Mouse (Mus musculus) monocyte, adult 59 days (primary cell): ENCODE results near the gene Gm49403. TPM values are rescaled to one million over a fixed set of nuclear protein-coding genes. Genes with fewer than 3 reads are reported as not detected.

Experiments
- total RNA-seq, 2 experiments: library from RNA; stranded (reverse); gene quantifications; one replicate each; pipeline ENCODE4 v1.2.4; 2023

The Gm49403 gene
- total RNA-seq = not detected

DNA sequence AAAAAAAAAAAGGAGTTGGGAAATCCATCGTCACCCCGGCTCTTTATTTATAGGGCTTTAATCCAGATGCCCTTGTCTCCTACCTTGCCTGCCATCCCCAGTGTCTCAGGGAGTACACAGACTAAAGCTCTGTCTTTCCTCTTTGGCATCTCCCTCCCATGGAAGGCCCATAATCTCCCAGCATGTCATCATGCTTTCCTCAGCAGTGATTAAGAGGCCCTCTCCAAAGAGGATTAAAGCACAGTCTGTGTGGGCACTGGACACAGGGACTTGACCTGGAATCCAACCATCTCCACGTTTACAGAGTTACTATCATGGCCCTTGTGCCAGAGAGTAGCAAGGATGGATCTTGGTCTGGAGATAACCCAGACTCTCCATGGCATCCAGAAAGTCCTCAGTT lies at the start of gene Gm49403, which contains the start of gene Lbhd1:
Gene Gm49403, plus strand, starts transcription at position 315 of the 400 bp plus-strand sequence.
Gene Lbhd1, plus strand, starts transcription at position 117 of the 400 bp plus-strand sequence.

DNA sequence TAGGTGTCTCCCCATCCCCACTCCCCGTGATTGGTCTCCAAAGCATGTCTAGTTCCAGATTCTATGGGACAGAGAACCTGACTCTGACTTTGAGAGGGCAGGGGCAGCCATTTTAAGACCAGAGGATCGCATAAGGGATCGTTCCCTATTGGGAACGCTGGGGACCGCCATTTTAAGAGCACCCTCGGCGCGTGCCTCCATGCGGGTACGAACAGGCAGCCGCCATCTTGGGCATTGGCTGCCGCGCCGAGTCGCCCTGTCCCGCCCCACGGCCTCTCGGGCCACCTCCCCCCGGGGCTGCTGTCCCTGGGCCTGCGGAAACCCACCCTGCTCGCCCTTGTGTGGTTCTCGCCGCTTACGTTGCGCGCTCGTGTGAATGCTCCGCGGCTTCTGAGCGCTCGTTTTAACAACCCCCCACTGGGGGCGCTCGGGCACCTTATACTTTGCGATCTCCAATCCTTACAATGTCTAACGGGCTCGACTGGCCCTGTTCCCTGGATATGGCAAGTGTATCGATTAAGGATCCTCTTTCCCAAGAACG lies 46.4 kb upstream of the Gm49403 start, which contains the start of gene Bscl2:
Gene Bscl2, plus strand, starts transcription at position 217 of the 541 bp plus-strand sequence.

DNA sequence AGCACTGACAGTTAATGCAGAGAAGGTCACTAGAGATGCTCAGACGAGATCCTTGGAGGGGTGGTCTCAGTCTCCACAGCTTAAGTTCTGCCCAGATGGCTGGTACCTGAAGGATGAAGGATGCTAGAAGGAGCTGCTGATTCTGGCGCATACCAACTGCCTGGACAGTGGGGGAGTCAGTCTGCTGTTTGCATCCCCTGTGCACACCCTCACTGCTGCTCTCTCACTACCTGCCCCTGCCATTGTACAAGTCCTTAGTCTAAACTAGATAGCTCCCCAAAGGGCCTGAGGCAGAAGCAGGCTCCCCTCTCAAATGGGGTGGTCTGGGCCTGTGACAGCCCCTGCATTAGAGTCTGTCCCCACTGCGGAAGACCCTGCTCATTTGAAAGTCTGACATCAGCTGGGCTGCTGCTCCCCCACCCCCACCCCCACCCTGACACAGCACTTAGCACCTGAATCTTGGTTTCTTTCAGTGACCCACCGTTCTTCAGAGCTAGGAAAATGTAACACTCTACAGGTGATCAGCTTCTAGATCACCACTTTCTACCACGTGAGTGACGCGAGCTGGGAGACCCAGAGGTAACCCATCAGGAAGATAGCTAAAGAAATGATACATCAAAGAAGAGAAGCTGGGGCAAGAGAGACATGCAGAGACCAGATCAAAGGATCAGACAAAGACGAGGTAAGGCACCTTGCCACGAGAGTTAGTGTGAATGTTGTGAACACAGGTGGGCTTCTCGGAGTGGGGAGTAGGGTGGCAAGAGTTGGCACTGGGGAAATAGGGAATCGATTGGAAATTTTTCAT lies 44.4 kb upstream of the Gm49403 start, which contains the start of gene Gng3:
Gene Gng3, minus strand, starts transcription at position 92 of the 805 bp plus-strand sequence.

GRCm38 (mm10) chr19:8850402-8850901 lies 33.3 kb upstream of the Gm49403 start, which contains the start of gene Lrrn4cl:
TSS of gene Lrrn4cl (plus strand) at chr19:8850768.

DNA sequence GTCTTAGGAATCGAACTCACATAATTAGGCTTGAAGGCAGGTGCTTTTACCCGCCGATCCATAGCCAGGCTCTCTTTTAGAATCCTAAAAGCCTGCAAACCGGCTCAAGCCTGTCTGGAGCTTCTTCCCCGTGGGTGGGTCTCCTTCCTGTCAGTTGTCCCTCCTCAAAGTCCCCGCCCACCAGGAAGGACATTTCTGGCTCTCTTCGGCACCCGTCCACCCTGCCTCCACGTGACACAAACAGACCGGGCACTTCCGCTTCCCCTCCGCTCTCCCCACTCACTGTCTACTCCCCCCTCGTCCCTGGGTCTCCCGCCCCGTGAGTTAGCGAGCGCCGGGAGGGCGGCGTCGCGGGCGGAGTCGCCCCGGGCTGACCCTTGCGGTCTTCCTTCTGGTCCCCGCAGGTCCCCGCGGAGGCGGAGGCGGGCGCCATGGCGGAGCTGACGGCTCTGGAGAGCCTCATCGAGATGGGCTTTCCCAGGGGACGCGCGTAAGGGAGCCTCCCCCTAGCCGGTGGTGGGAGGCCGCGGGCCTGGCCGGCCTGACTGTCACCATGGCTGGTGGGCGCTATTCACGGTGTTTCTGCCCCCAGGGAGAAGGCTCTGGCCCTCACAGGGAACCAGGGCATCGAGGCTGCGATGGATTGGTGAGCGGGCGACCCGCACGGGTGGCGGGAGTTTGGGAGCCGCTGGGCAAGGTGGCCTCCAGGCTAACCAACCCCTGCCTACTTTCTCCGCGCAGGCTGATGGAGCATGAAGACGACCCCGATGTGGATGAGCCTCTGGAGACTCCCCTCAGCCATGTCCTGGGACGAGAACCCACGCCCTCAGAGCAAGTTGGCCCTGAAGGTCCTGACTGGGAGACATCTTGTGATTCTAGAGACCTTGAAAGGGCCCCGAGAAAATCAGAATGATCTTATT lies 12.2 kb upstream of the Gm49403 start, which contains the start of gene Ubxn1:
Gene Ubxn1, plus strand, starts transcription at position 230 of the 920 bp plus-strand sequence.

GRCm38 (mm10) chr19:8880311-8881033 lies 3.3 kb upstream of the Gm49403 start, which contains the start of gene Uqcc3:
TSS of gene Uqcc3 (minus strand) at chr19:8880923.

DNA sequence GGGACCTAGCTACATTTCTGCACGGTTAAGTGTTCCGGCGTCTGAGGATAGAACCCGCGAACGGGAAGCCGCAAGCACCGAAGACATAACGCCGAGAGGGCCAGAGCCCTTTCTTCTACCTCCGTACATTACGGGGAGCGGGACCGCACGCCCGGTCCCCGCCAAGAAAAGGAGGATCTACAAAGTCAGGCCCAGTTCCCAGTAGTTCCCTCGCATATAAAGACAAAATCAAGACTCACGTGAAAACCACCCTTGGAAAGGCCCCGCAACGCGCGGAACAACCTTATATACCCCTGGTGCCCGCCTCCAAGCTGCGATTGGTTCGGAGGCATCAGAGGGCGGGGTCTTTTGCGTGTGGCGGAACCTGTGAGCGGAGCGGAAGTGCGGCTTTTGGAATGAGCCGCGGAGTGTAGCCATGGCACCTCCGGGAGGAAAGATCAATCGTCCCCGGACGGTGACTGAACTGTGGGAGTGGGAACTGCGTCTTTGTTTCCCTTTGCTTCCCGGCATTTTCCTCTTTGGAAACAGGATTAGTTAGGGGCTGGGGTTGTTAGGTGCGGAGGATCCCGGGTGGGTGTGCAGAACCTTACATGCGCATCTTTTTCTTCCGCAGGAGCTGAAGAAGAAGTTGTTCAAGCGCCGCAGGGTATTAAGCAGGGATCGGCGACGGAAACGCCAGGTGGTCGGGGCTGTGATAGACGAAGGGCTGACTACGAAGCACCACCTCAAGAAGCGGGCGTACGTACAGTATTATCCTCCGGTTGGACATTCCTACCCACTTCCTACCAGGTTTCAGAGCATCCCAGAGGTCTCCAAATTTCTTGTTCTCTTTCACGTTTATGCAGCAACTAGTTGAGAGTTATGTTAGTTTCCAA lies 5.0 kb downstream of the Gm49403 start, which contains the start of the genes 1810009A15Rik and Gm49416:
Gene 1810009A15Rik, plus strand, starts transcription at position 343 of the 875 bp plus-strand sequence.
Gene Gm49416, plus strand, starts transcription at position 416 of the 875 bp plus-strand sequence.

DNA sequence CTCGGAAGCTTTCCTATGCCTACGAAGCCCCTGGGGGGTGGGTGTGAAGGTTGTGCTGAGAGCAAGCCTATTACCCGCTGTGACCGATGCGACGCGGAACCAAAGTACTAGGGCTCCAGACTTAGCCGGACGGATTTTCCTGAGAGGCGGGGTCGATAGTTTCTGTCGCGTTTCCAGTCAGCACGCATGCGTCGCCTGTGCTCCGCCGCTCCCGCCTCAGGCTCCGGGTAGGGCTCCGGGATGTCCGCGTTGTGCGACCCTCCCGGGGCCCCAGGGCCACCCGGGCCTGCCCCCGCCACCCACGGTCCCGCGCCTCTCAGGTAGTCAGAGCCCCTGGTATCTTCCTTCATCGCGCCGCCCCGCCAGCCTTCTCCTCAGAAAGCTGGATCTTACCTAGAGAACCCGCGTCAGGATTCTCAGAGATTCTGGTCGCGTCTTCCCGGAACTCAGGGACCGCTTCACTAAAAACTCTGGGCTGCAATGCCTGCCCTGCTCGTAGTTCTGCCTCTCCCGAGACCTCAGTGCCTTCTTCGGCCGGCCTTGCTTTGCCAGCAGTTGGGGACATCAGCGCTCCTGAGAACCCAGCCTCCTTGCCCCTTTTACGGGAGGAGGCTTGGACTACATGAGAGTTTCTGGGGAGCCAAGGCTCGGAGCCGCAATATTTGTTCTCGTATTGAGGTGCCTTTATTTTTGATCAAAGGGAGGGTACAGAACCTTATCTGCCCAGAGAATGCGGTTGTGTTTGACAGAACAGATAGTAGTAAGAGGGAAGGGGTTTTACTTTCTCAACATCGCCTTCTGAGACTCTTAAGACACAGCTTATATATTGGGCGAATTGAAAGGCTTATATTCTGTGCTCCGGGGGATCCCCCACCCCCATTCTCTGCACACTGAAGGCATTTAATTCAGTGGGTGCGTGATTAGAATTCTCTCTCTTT lies 9.4 kb downstream of the Gm49403 start, which contains the start of gene Ints5:
Gene Ints5, plus strand, starts transcription at position 177 of the 938 bp plus-strand sequence.

DNA sequence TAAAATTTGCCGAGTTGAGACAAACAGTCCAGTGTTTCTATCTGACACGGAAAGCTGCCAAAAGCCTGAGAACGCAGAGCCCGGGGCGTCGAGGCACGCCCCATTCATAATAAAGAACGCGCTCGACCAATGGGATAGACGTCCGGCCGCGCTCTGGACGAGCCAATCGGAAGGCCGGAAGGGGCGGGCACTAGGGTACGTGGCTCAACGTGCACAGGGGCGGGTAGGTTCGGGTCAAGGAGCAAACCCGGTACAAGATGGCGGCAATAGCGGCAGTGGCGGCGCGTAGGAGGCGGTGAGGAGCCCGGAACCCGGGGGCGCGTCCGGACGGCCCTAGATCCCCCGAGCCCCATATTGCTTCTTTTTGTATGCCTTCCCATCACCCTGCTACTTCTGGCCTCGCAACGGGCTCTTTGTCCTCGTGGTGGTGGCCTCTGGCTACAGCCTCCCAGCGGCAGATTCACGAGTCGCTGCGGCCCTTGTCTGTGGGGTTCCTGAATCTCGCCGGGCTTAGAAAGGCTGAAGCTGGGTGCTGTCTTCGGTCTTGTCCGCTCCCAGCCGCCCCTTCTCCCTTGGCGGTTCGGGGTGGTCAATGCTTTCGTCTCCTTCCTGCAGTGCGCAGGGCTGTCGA lies 14.2 kb downstream of the Gm49403 start, which contains the start of gene Ganab:
Gene Ganab, plus strand, starts transcription at position 207 of the 631 bp plus-strand sequence.

GRCm38 (mm10) chr19:8920073-8920736 lies 36.5 kb downstream of the Gm49403 start, which contains the start of gene B3gat3:
TSS of gene B3gat3 (plus strand) at chr19:8920374.

DNA sequence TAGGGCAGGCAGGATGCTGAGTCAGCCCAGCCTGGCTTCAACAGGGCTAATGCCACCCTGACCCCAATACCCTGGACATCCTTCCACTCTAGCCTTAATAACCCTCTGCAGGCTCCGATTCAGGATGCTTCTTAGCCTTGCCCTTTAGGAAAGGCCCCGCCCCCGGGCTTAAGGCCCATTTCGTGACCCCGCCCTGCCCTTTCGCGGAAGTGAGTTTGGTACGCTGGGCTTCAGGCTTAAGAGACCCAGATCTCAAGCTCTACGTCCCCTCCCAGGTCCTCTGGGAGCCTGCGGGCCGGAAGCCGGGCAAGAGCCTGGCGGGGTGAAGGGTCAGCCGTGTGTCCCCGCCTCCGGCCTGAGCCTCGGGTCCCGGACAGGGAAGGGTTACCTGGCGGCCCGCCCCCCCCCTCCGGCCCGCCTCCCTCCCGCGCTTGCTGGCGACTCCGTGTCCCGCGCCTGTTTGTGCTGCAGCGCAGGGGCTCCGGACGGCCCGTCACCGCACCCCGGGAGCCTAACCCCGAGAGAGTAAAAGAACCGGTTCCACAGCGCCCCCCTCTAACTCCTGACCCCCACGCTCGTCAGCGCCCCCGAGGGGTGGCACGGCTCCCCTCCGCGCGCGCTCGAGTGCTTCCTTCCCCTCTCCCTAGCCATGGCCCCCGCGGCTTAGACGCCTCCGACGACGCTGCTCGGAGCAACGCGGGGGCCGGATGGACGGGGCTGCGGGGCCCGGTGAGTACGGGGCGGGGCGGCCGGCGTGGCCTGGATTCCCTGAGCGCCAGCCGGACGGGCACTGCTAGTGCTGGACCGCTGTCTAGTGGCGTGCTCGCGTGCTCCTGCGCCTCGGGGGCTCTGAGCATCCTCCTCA lies 45.7 kb downstream of the Gm49403 start, which contains the start of the genes Rom1 and Eml3:
Gene Rom1, minus strand, starts transcription at position 133 of the 865 bp plus-strand sequence.
Gene Eml3, plus strand, starts transcription at position 329 of the 865 bp plus-strand sequence.

Other genes starting within 250 kb of the Gm49403 start
- not detected for gene Chrm1, start 220.1 kb upstream of the Gm49403 start, total RNA-seq
- gene Slc3a2, start 160.6 kb upstream of the Gm49403 start, total RNA-seq = 100 to 1,000 TPM; 198 to 224 TPM
- gene Wdr74, start 148.1 kb upstream of the Gm49403 start, total RNA-seq = 10 to 100 TPM; 41.0 to 42.9 TPM
- gene 1700092M07Rik, start 143.2 kb upstream of the Gm49403 start, total RNA-seq = 1 to 10 TPM in 1 of 2 experiments, not detected in 1; 1.8 TPM
- gene Stx5a, start 142.5 kb upstream of the Gm49403 start, total RNA-seq = 100 to 1,000 TPM; 158 to 163 TPM
- gene Nxf1, start 126.9 kb upstream of the Gm49403 start, total RNA-seq = 100 to 1,000 TPM; 220 to 231 TPM
- 10 to 100 TPM; 30.2 to 33.8 TPM for gene Tmem223, start 112.9 kb upstream of the Gm49403 start, total RNA-seq
- 100 to 1,000 TPM; 114 to 120 TPM for gene Tmem179b, start 109.5 kb upstream of the Gm49403 start, total RNA-seq
- 10 to 100 TPM; 11.3 to 13.8 TPM for gene Taf6l, start 97.5 kb upstream of the Gm49403 start, total RNA-seq
- 10 to 100 TPM; 57.5 to 68.0 TPM for gene Polr2g, start 85.4 kb upstream of the Gm49403 start, total RNA-seq
- gene Zbtb3, start 81.4 kb upstream of the Gm49403 start, total RNA-seq = 1 to 10 TPM; 2.1 to 3.1 TPM
- 10 to 100 TPM; 31.1 to 35.2 TPM for gene Ttc9c, start 64.6 kb upstream of the Gm49403 start, total RNA-seq
- 100 to 1,000 TPM; 107 to 124 TPM for gene Hnrnpul2, start 63.9 kb upstream of the Gm49403 start, total RNA-seq
- 10 to 100 TPM; 21.6 to 27.8 TPM for gene AC129217.1, start 54.2 kb upstream of the Gm49403 start, total RNA-seq
- 100 to 1,000 TPM in 1 of 2 experiments, 10 to 100 TPM in 1; 97.1 to 109 TPM for gene Bscl2, start 46.5 kb upstream of the Gm49403 start, total RNA-seq
- gene Gng3, start 44.7 kb upstream of the Gm49403 start, total RNA-seq = not detected
- under 1 TPM; 0.27 to 0.55 TPM for gene Lrrn4cl, start 33.2 kb upstream of the Gm49403 start, total RNA-seq
- gene Ubxn1, start 12.4 kb upstream of the Gm49403 start, total RNA-seq = 100 to 1,000 TPM; 107 to 138 TPM
- 10 to 100 TPM; 19.3 to 24.4 TPM for gene Uqcc3, start 3.0 kb upstream of the Gm49403 start, total RNA-seq
- gene Lbhd1, start 198 bp upstream of the Gm49403 start, total RNA-seq = 10 to 100 TPM; 11.6 to 16.5 TPM
- gene 1810009A15Rik, start 4.9 kb downstream of the Gm49403 start, total RNA-seq = 10 to 100 TPM; 32.3 to 36.4 TPM
- 1 to 10 TPM in 1 of 2 experiments, not detected in 1; 6.1 TPM for gene Gm49416, start 5.0 kb downstream of the Gm49403 start, total RNA-seq
- gene Ints5, start 9.1 kb downstream of the Gm49403 start, total RNA-seq = 10 to 100 TPM; 13.1 to 16.0 TPM
- gene Ganab, start 14.1 kb downstream of the Gm49403 start, total RNA-seq = 100 to 1,000 TPM; 114 to 122 TPM
- 10 to 100 TPM; 48.9 to 52.6 TPM for gene B3gat3, start 36.4 kb downstream of the Gm49403 start, total RNA-seq
- gene Rom1, start 45.4 kb downstream of the Gm49403 start, total RNA-seq = 1 to 10 TPM; 2.6 to 3.1 TPM
- 10 to 100 TPM; 62.0 to 62.9 TPM for gene Eml3, start 45.6 kb downstream of the Gm49403 start, total RNA-seq
- gene Mta2, start 57.9 kb downstream of the Gm49403 start, total RNA-seq = 100 to 1,000 TPM; 112 to 114 TPM
- gene Tut1, start 69.9 kb downstream of the Gm49403 start, total RNA-seq = 10 to 100 TPM; 15.6 to 15.7 TPM
- gene Eef1g, start 83.1 kb downstream of the Gm49403 start, total RNA-seq = 100 to 1,000 TPM; 194 to 241 TPM
- gene Ahnak, start 105.4 kb downstream of the Gm49403 start, total RNA-seq = 1,000 to 10,000 TPM; 1,396 to 1,409 TPM
- not detected for gene Scgb1a1, start 204.0 kb downstream of the Gm49403 start, total RNA-seq